Mouse (Mus musculus) brain, embryonic 14.5 days (tissue): ENCODE results near the gene Glp2r.

Experiments used
- CTCF ChIP-seq: fragments of 200-500 bp; IDR thresholded peaks from 2 replicates; pipeline ENCODE4 v1.5.1; 2012; ENCODE audit warnings: inconsistent platforms, mild to moderate bottlenecking, moderate library complexity, borderline replicate concordance; ENCODE audit not compliant: insufficient read depth, insufficient read length; ENCODE audit errors: extremely low read depth
- POLR2A ChIP-seq: fragments of 200-500 bp; IDR thresholded peaks from 2 replicates; pipeline ENCODE4 v1.6.1; 2012; ENCODE audit warnings: mild to moderate bottlenecking, inconsistent platforms, borderline replicate concordance; ENCODE audit not compliant: poor library complexity, insufficient read depth, insufficient read length, severe bottlenecking; ENCODE audit errors: extremely low read depth

DNA sequence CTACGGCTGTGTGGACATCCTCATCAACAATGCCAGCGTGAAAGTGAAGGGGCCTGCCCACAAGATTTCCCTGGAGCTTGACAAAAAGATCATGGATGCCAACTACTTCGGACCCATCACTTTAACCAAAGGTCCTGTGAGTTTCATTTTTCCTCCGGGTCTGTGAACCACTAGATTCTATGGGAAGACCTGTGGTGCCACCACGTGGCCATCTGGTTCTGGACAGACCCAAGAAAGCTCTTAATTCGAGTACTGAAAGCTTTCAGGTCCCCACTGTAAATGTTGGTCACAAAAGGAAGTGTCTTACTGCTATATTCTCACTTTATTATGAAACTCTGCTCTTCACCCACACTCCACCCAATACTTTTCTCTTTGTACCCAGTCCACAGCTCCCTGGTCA, 40.6 kb upstream of the Glp2r start:
- TF ChIP-seq POLR2A (no peak), CTCF (no peak)
